Mouse (Mus musculus) right cerebral cortex, adult 2 months (tissue): ENCODE data around the gene Zc4h2.

Source experiments
- DNase-seq, 2 experiments: peaks; one replicate each; pipeline ENCODE4 v3.0.0; 2021 to 2022; ENCODE audit warnings: low spot score in 2 of 2

Zc4h2 gene

DNA sequence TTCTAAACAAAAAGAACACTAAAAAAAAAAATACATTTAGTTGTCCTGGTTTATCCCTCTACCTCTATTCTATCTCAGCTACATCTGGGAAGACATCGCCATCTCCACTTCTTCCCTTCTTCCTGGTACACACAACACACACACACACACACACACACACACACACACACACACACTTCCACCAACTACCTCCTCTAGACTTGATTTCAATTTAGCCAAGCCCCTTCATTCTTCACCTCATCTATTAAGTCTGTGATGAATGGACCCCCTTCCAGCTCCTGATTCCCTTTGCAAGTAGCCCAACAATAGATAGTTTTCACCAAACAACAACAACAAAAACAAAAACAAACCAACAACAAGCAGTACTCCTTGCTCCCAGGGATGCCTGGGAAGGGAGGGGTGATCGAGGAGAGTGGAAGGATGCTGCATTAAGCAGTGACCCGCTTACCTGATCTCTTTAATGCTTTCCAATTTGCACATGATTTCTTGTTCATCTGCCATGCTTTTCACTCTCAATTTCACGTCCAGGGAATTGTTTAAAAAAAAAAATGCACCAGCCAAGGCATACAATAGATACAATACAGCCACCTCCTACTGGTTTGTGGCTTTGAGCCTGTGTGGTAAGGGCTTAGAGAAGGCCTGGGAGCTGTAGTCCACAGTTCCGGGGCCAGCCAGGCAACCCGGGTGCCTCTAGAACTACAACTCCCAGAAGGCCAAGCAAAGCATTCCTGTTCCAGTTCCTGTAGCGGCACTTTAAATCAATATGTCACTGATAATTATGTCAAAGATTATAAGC lies at the start of gene Zc4h2:
Gene Zc4h2 (minus strand): TSS at position 706 of the 796 bp plus-strand sequence.
- DNase-seq: peak; percentile 76 to 82

DNA sequence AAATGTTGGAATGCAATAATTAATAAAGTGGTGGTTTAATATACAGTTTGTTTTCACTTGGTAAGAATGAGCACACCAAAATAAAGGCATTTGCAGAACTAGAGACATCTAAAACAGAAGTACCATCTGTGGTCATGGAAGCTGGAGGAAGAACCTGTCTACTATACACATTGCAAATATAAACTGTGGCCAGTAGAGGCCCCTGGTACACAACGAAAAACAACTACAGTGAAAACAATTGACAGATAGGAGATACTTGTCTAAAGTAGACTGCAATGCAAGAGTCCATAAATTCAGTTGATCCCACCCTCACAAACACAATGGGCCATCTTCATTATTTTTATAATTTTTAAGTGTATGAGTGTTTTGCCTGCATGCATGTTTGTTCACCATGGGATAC lies 28.8 kb upstream of the Zc4h2 start:
- DNase-seq: peak; percentile 2 to 6

DNA sequence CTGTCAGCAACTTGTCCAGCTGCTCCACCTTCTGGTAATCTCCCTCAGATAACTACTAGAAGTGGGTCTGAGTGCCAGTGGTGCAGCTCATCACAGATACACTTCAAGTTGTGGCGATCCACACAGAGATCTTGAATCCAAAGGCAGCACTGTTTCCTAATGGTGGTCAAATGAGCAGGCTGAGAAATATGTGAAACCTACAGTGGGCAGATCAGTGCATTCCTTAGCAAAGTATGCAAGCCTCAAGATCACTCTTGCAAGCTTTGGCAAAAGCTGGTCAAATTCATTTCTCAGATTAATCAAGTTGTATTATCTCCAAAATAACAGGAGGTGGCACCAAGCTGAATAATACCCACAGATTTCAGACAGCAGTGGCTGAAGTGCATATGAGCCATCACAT lies 23.9 kb upstream of the Zc4h2 start:
- no peak for DNase-seq

DNA sequence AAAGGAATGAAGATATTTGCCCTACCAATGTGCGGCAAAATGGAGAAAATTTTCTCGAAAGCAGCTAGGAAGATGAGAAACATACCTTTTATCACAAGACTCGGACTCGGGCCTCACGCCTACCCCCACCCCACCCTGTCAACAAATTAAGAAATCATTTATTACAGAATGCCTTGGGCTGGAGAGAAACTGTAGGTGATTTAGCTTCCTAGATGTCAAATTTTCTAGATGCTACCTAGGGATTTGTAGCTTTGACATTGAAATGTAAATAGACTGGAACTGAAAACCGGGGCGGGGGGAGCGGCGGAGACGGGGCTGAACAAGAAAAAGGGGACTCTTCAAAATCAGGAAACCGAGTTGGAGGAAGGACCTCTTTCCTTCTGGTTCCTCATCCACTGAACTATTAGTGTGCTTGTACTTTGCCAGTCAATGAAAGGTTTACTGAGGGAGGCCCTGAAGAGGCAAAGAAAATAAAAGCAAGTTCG lies 333 bp upstream of the Zc4h2 start:
- no peak for DNase-seq

DNA sequence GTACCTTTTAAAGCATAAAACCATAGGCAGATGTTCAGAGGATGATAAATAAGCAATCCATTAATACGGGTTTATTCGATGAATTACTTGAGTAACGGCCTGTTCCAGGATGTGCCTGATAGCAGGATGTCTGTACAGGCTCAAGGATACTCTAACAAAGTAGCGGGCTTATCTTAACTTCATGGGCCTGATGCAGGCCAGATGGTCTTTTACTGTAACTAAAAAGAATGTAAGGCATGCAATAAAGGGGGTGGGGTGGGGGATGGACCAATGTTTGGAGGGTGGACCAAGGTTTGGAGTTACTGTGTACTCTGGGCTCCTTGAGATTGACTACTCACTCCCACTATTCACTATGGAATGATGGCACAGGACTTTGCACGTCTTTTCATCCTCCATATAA lies 57.7 kb downstream of the Zc4h2 start:
- no peak for DNase-seq
